Mouse (Mus musculus) heart, postnatal 4 days (tissue): Measurements from ENCODE around the gene Med20. TPM values are rescaled to one million over a fixed set of nuclear protein-coding genes. Genes with fewer than 3 reads are reported as not detected.
A peak's percentile ranks its signal among the peaks of the same experiment; 100 is the strongest.

Experiments used
- DNase-seq: peaks from one replicate; pipeline ENCODE4 v3.0.0; 2021
- total RNA-seq, 2 experiments: library from RNA; stranded (reverse); gene quantifications; 2 replicates each; pipeline ENCODE4 v1.2.3; 2021

The Med20 gene
- total RNA-seq = 10 to 100 TPM; 20.3 to 20.7 TPM

GRCm38 (mm10) chr17:47610849-47611660 is at the start of gene Med20, which contains the start of the genes Bysl and Gm20517:
Gene Med20, plus strand, starts transcription at chr17:47611582.
Gene Bysl, minus strand, starts transcription at chr17:47611492.
Gene Gm20517, plus strand, starts transcription at chr17:47611589.
- DNase-seq = peak; percentile 97

DNA sequence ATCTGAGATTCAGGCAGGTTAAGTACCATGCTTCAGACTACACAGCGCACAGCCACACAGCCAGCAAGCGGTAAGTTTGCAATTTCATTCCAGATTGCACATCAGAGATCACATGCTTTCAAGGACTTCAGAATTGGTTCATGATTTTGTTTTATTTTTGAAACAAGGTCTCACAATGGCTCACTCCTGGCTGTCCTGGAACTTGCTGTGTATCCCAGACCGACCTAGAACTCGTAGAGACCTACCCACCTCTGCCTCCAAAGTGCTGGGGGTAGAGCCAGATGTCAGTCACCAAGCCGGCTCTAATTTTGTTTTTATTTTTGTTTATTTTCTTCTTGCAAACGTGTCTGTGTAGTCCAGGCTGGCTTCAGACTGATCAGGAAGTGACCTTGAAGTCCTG is 48.5 kb upstream of the Med20 start:
- DNase-seq = no peak

GRCm38 (mm10) chr17:47564612-47565011 is 46.8 kb upstream of the Med20 start:
- no peak for DNase-seq

- DNase-seq = no peak
Observed at GRCm38 (mm10) chr17:47566133-47566532, 45.2 kb upstream of the Med20 start.

GRCm38 (mm10) chr17:47567271-47567670 is 44.1 kb upstream of the Med20 start:
- peak; percentile 39 for DNase-seq

DNA sequence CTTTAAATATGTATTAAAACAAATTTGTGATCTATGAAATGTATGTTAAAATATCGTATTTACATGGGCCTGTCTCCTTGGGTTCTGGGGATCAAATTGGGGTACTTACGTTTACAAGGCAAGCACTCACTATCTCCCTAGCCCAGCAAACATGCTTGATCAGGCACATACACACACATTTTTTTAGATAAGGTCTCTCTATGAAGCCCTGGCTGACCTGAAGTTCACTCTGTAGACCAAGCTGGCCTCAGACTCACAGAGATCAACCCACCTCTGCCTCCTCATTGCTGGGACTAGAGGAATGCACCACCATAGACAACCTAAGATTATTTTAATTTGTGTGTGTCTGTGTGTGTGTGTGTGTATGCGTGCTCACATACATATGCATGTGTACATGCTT is 43.0 kb upstream of the Med20 start:
- no peak for DNase-seq

DNA sequence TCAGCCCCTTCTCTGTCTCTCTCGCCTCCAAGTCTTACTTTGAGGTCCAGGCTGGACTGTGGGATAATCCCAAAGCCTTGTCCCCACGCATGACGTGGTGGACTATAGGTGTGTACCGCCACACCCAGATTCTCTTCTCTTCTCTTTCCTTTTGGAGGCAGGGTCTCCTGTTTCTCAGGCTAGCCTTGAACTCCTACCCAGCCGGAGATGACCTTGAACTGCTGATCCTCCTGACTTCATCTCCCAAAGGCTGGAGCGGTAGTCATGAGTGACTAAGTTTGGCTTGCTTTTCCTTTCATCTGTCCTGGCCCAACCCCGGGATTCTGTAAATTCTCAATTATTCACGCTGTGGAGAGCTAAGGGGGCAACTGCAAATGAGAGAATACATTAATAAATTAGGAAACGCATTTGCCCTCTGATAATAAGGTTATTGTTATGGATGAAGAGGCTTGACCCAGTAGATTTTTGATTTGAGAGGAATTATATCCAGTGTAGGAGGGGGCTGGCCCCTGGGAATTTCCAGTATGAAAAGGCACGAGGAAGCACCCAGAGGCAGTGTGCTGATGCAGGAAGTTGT is 42.3 kb upstream of the Med20 start:
- DNase-seq = no peak

GRCm38 (mm10) chr17:47571621-47572020 is 39.8 kb upstream of the Med20 start:
- no peak for DNase-seq

GRCm38 (mm10) chr17:47572436-47572835 is 38.9 kb upstream of the Med20 start:
- no peak for DNase-seq

DNA sequence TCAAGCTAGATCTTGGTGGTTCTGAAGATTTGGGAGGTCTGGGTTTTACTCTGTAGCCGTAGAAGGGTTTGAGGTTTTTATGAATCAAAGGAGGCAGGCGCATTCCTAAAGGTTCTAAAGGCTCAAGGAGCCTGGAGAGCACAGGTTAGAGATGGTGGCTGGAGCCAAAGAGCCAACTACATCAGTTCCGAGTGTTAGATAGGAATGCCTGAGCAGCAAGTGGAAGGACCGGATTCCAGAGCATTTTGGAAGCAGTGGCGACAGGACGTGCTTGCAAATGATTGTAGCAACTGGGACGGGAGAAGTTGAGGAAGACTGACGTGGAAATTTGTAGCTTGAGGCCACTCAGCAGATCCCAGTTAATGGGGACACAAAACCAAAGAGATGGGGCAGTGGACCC is 37.4 kb upstream of the Med20 start:
- DNase-seq = no peak

- DNase-seq = peak; percentile 40
Observed at GRCm38 (mm10) chr17:47574830-47575229, 36.6 kb upstream of the Med20 start.

- no peak for DNase-seq
Observed at GRCm38 (mm10) chr17:47578655-47579054, 32.7 kb upstream of the Med20 start.

- no peak for DNase-seq
Observed at GRCm38 (mm10) chr17:47580962-47581361, 30.4 kb upstream of the Med20 start.

GRCm38 (mm10) chr17:47588517-47588916 is 22.9 kb upstream of the Med20 start:
- no peak for DNase-seq

GRCm38 (mm10) chr17:47591073-47591472 is 20.3 kb upstream of the Med20 start:
- DNase-seq = no peak

GRCm38 (mm10) chr17:47593215-47593853 is 18.0 kb upstream of the Med20 start:
- DNase-seq = peak; percentile 98

- DNase-seq = no peak
Observed at GRCm38 (mm10) chr17:47593854-47594182, 17.6 kb upstream of the Med20 start.

- DNase-seq = peak; percentile 63
Observed at GRCm38 (mm10) chr17:47594183-47594968, 17.0 kb upstream of the Med20 start.

DNA sequence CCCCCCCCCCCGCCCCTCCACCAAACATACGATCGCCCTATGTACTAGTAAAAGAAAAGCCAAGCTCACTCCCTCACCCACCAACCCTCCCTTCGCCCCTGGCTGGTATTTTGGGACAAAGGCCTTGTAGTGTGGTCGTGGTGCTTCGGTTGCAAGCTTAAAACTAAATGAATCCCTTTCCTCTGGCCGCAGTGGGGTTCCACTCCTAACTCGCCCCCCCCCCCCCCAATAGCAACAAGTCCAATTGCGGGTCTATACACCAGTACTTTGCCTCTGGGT is 16.5 kb upstream of the Med20 start:
- DNase-seq = no peak

DNA sequence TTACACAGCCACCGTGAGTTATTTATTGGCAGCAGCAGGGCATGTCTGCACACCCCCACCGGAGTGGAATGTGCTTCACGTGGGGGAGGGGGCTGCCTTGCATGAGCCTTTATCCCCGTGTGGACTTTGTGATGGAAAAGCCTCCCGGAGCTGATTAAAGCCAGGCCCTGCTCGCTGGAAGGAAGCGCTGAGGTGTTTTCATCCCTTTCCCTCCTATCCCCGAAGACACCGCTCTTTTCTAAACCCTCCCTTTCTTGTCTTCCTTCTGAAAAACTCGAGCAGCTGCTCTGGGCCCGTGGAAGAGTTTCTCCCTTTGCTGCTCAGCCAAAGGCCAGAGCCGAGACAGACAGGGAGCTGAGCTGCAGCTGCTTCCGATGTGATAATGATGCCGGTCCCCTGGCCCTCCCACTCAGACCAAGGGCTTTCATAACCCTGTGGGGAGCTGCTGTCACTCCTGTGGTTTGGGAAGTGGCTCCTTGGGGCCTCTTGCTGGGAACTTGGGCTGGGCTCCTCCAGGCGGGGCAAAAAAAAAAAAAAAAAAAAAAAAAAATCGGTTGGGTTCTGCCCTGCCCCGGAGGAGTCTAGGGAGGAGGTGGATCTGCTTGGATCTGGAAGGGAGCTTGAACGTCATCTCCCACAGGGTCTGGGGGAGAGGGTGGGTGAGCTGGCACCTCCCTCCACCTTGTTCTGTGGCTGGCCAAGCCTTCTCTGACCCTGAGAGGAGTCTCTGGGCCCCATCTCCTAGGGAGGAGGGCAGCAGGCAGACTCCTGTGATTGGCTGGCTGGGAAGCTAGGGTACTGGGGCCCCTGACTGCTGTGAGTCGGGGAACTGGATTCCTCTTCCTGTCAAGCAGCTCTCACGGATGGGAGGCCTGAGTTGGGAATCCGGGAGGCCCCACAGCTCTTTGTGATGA is 15.9 kb upstream of the Med20 start:
- DNase-seq = peak; percentile 71

GRCm38 (mm10) chr17:47596162-47596838 is 15.1 kb upstream of the Med20 start:
- DNase-seq = no peak

DNA sequence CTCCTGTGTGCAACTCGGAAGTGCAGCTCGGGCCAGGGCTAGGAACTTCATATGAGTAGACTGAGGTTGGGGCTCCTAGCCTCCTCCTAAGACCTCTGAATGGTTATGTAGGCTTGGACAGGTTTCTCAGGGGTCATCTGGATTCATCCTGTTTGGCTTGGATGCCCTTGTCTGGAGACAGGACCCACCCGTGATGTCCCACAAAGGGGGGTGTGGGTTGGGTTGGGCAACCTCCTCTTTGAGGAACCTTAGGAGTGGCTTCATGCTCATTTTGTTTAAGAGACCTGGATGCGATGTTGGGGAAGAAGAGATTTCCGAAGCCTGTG is 14.6 kb upstream of the Med20 start:
- no peak for DNase-seq
